Mouse (Mus musculus) neural tube, embryonic 11.5 days (tissue): ENCODE results near the gene Gpatch3. TPM values are rescaled to one million over a fixed set of nuclear protein-coding genes. Genes with fewer than 3 reads are reported as not detected.

ENCODE experiments used
- ATAC-seq: fragments of 200-750 bp; cut with Nextera tagmentation; 2 replicates; pipeline ENCODE4 v1.8.0; 2017; ENCODE audit warnings: moderate number of reproducible peaks, mild to moderate bottlenecking, moderate TSS enrichment, moderate library complexity; ENCODE audit not compliant: insufficient read depth, low FRiP score, low TSS enrichment
- DNase-seq: peaks from one replicate; pipeline ENCODE4 v3.0.0-alpha.2; 2015; ENCODE audit warnings: low spot score
- H3K27ac ChIP-seq: fragments of 300-500 bp; sonication (generic); 2 replicates; pipeline ENCODE4 v1.5.1; 2014; ENCODE audit warnings: low read depth, mild to moderate bottlenecking, low read length
- H3K27me3 ChIP-seq: fragments of 300-500 bp; sonication (generic); 2 replicates; pipeline ENCODE4 v1.6.1; 2014; ENCODE audit warnings: mild to moderate bottlenecking, low read length, mixed read lengths; ENCODE audit not compliant: control insufficient read depth, insufficient read depth
- H3K36me3 ChIP-seq: fragments of 300-500 bp; sonication (generic); 2 replicates; pipeline ENCODE4 v1.6.1; 2014; ENCODE audit warnings: mild to moderate bottlenecking, low read length, moderate library complexity, mixed read lengths; ENCODE audit not compliant: control insufficient read depth, insufficient read depth
- H3K4me1 ChIP-seq: fragments of 300-500 bp; sonication (generic); 2 replicates; pipeline ENCODE4 v1.6.1; 2014; ENCODE audit warnings: low read length, mixed read lengths; ENCODE audit not compliant: control insufficient read depth, insufficient read depth
- H3K4me2 ChIP-seq: fragments of 300-500 bp; sonication (generic); 2 replicates; pipeline ENCODE4 v1.6.1; 2014; ENCODE audit warnings: low read depth, mild to moderate bottlenecking, moderate library complexity
- H3K4me3 ChIP-seq: fragments of 300-500 bp; sonication (generic); 2 replicates; pipeline ENCODE4 v1.5.1; 2014; ENCODE audit warnings: low read depth, low read length
- H3K9ac ChIP-seq: fragments of 300-500 bp; sonication (generic); 2 replicates; pipeline ENCODE4 v1.6.1; 2014; ENCODE audit warnings: mild to moderate bottlenecking, low read length
- H3K9me3 ChIP-seq: fragments of 300-500 bp; sonication (generic); 2 replicates; pipeline ENCODE4 v1.6.1; 2016; ENCODE audit warnings: low read length; ENCODE audit not compliant: control insufficient read depth
- WGBS: fragments of 180-500 bp; shearing (Covaris S2); extraction: QIAGEN DNeasy Blood & Tissue Kit; methylation state at CpG from one replicate; pipeline ENCODE4 v1.1.7; 2014; 5-methylcytosine and 5-hydroxymethylcytosine counted together
- polyA plus RNA-seq: library from polyadenylated mRNA; unstranded; fragments of >200 nt; fragmentation: Nextera tagmentation; extraction: Ambion mirVana; gene quantifications from 2 replicates; pipeline ENCODE4 v1.2.1, GENCODE M21; 2014

Gpatch3 gene
- polyA plus RNA-seq, 1 experiment from 2014 or later: 8.5 TPM

DNA sequence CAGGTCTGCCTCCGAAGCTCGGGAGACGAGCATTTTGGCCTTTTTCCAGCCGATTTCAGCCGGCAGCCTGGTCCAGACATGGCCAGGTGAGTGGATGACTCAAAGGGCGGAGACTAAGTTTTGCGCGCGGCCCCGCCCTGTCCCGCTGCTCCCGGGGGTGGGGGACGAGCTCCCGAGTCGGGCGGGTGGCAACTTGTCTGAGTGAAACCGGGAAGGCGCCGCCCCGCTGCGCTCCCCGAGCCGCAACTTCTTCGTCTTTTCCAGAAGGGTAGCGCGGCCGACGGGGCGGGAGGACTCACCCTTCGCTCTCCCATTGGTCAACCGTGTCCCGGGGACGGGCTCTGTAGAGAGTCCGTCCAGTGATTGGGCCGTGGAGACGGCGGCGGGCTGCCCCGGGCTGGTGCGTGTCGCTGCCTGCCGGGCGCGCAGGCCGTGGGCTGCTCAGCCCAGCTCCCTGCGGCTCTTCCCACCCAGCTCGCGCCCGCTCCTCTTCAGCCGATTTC lies 25.1 kb downstream of the Gpatch3 start:
- ATAC-seq (peak; percentile 91), DNase-seq (peak; percentile 85)
- Histone ChIP-seq H3K27ac (no peak overlapping the region), H3K4me2 (peak overlapping the region; percentile 72), H3K4me3 (peak overlapping the region; percentile 41), H3K9me3 (no peaks in the 10 kb centered on the region), H3K4me1 (no peaks in the 10 kb centered on the region), H3K9ac (peak overlapping the region; percentile 40; the same call in 1 of the 2 replicates), H3K27me3 (peaks cover 40% of the 10 kb centered on the region), H3K36me3 (no peaks in the 10 kb centered on the region)
- under 1% methylated on average over 50 of the region's 50 CpGs for WGBS

DNA sequence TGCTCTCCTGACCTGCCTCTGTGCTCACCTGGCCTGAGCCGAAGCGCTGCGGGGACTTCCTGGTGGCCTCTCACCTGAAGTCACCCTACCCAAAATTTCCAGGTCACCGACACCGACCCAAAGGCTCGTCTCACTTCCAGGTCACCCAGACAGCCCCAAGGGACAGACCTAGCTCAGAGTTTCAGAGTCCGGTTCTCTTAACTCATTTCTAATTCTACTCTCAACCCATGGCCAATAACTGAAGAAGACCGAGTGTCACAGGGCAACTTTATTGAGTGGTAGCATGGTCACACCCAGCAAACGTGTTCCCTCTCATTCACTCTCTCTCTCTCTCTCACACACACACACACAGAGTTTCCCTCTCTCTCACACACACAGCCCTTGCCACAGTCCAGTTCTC lies 25.8 kb downstream of the Gpatch3 start:
- Histone ChIP-seq H3K4me2 (peak overlapping the region; percentile 72; the same call in 1 of the 2 replicates), H3K27ac (no peak overlapping the region), H3K27me3 (peaks cover 40% of the 10 kb centered on the region), H3K4me1 (no peaks in the 10 kb centered on the region), H3K4me3 (peak overlapping the region; percentile 41), H3K9me3 (no peaks in the 10 kb centered on the region), H3K36me3 (no peaks in the 10 kb centered on the region), H3K9ac (no peak overlapping the region)
- 12% methylated on average over 9 of the region's 9 CpGs for WGBS
- DNase-seq (no peak), ATAC-seq (no peak)

GRCm38 (mm10) chr4:133601721-133602218 lies 27.2 kb downstream of the Gpatch3 start, which contains the start of gene Sfn:
Gene Sfn, minus strand, starts transcription at chr4:133602168.
- no peak for ATAC-seq
- Histone ChIP-seq H3K9me3 (no peaks in the 10 kb centered on the region), H3K4me1 (no peaks in the 10 kb centered on the region), H3K4me3 (no peak within 1 kb of the TSS), H3K27ac (no peak within 1 kb of the TSS), H3K9ac (no peak within 1 kb of the TSS), H3K4me2 (0 out of 2 replicates have a peak within 1 kb of the TSS, but pooled peaks have one; percentile 3), H3K36me3 (no peaks in the 10 kb centered on the region), H3K27me3 (peaks cover 40% of the 10 kb centered on the region)
- DNase-seq: peak; percentile 29
- 2% methylated on average over 16 of the region's 16 CpGs for WGBS

DNA sequence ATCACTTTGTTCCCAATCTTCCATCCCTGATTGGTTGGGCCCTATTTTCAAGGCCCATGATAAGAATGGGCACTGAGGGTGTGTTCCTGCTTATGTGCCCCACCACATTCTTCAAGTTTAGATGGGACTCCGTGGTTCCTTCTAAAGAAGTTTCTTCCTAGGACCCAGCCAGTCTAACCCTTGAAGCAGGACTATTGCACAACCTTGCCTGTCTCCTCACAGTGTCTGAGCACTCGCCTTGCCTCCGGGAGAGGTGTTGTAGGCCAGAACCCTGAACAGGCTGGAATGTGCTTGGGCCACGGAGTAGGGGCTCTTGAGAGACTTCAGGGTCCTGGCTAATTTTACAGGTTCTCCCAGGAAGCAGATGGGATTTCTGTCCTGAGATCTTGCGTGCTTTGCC lies 28.5 kb downstream of the Gpatch3 start:
- no peak overlapping the region for H3K4me2 ChIP-seq
- H3K4me1 ChIP-seq: no peaks in the 10 kb centered on the region
- ATAC-seq: no peak
- no peak for DNase-seq
- H3K9ac ChIP-seq: no peak overlapping the region
- no peaks in the 10 kb centered on the region for H3K9me3 ChIP-seq
- no peak overlapping the region for H3K27ac ChIP-seq
- peaks cover 39% of the 10 kb centered on the region for H3K27me3 ChIP-seq
- H3K36me3 ChIP-seq: no peaks in the 10 kb centered on the region
- WGBS: 89% methylated on average over 5 of the region's 5 CpGs
- no peak overlapping the region for H3K4me3 ChIP-seq

- H3K27ac ChIP-seq: no peak overlapping the region
- H3K9me3 ChIP-seq: no peaks in the 10 kb centered on the region
- no peak overlapping the region for H3K4me3 ChIP-seq
- H3K4me2 ChIP-seq: no peak overlapping the region
- no peaks in the 10 kb centered on the region for H3K4me1 ChIP-seq
- peaks cover 28% of the 10 kb centered on the region for H3K27me3 ChIP-seq
- WGBS: 88% methylated on average over 7 of the region's 7 CpGs
- no peak for ATAC-seq
- no peak for DNase-seq
- H3K36me3 ChIP-seq: peaks cover 2% of the 10 kb centered on the region; the same call in 1 of the 2 replicates
- no peak overlapping the region for H3K9ac ChIP-seq
Observed at GRCm38 (mm10) chr4:133604175-133604574, 29.6 kb downstream of the Gpatch3 start.

DNA sequence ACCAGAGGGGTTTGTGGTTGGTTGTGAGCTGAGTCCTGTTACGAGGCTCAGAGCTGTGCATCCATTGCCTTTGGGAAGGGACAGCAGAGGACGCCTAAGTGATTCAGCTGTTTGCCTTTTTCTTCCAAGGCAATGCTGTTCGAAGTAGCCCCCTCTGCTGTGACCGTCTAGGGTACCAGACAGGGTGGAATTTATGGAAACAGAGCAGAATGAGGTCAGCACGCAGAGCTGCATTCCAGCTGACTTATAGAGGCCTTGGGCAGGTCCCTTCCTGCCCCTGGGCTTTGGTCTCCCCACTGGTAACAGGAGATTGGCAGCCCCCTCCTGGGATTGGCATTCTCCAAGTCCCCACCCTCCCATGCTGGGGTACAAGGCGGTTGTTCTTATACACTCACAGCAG lies 30.3 kb downstream of the Gpatch3 start:
- Histone ChIP-seq H3K9ac (no peak overlapping the region), H3K27ac (no peak overlapping the region), H3K4me2 (no peak overlapping the region), H3K4me3 (no peak overlapping the region), H3K36me3 (peaks cover 2% of the 10 kb centered on the region; the same call in 1 of the 2 replicates), H3K27me3 (peaks cover 23% of the 10 kb centered on the region), H3K9me3 (no peaks in the 10 kb centered on the region), H3K4me1 (no peaks in the 10 kb centered on the region)
- ATAC-seq (no peak), DNase-seq (no peak)
- 58% methylated on average over 6 of the region's 6 CpGs for WGBS

GRCm38 (mm10) chr4:133605330-133605729 lies 30.8 kb downstream of the Gpatch3 start:
- no peaks in the 10 kb centered on the region for H3K4me1 ChIP-seq
- peaks cover 2% of the 10 kb centered on the region; the same call in 1 of the 2 replicates for H3K36me3 ChIP-seq
- ATAC-seq (no peak), DNase-seq (no peak)
- WGBS: 62% methylated on average over 9 of the region's 9 CpGs
- H3K4me3 ChIP-seq: no peak overlapping the region
- H3K9ac ChIP-seq: no peak overlapping the region
- H3K4me2 ChIP-seq: no peak overlapping the region
- H3K27ac ChIP-seq: no peak overlapping the region
- peaks cover 19% of the 10 kb centered on the region for H3K27me3 ChIP-seq
- H3K9me3 ChIP-seq: no peaks in the 10 kb centered on the region

- no peak overlapping the region for H3K4me2 ChIP-seq
- H3K4me1 ChIP-seq: no peaks in the 10 kb centered on the region
- peaks cover 5% of the 10 kb centered on the region for H3K36me3 ChIP-seq
- WGBS: 80% methylated on average over 10 of the region's 10 CpGs
- H3K4me3 ChIP-seq: no peak overlapping the region
- DNase-seq: no peak
- no peak overlapping the region for H3K27ac ChIP-seq
- H3K9ac ChIP-seq: no peak overlapping the region
- peaks cover 7% of the 10 kb centered on the region for H3K27me3 ChIP-seq
- H3K9me3 ChIP-seq: no peaks in the 10 kb centered on the region
- ATAC-seq: no peak
Observed at GRCm38 (mm10) chr4:133607284-133607683, 32.7 kb downstream of the Gpatch3 start.

DNA sequence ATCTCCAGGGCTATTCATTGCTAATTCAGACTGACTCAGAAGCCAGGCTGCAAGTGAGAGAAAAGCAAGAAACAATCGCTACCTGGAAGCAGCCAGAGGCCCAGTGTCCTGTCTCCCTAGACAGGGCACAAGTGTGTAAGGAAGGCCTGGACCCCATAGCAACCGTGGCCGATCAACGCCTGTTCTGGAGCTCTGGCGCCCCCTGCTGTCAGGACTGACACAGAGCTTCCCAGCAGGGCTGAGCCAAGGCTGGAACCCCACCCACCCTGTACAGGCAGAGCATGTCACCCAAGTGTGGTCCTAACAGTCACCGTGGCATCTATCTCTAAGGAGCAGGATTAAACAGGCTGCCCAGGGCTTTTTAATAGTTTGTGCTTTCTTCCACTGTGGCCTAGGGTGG lies 35.2 kb downstream of the Gpatch3 start:
- H3K36me3 ChIP-seq: peaks cover 11% of the 10 kb centered on the region
- 18% methylated on average over 6 of the region's 6 CpGs for WGBS
- H3K9me3 ChIP-seq: no peaks in the 10 kb centered on the region
- no peak overlapping the region for H3K4me3 ChIP-seq
- no peaks in the 10 kb centered on the region for H3K4me1 ChIP-seq
- DNase-seq (peak; percentile 83), ATAC-seq (no peak)
- H3K27ac ChIP-seq: no peak overlapping the region
- H3K4me2 ChIP-seq: no peak overlapping the region
- H3K27me3 ChIP-seq: no peaks in the 10 kb centered on the region
- H3K9ac ChIP-seq: no peak overlapping the region
